Mouse (Mus musculus): ENCODE measurements around the gene Eprs. TPM values are rescaled to one million over a fixed set of nuclear protein-coding genes. Genes with fewer than 3 reads are reported as not detected.
"Not testable (repeated sequence)": the region's sequence is repeated elsewhere in the genome, so short reads cannot be mapped to it uniquely, and the experiment has no call there.

Eprs gene
- polyA plus RNA-seq (2012; rRNA removed) (12.2 and 22.9 TPM in 2 replicates), polyA plus RNA-seq (2014; fragmentation: Nextera tagmentation; extraction: Ambion mirVana) (79.1 and 83.7 TPM in 2 replicates)

GRCm38 (mm10) chr1:185362677-185363520, at the start of gene Eprs:
Gene Eprs (plus strand): TSS chr1:185363044.
- Histone ChIP-seq H3K27me3 (ENCODE audit: control insufficient read depth, insufficient read depth, low read length) (no peaks in the 10 kb centered on the region), H3K4me1 (replicated peaks; ENCODE audit: control insufficient read depth in 2 of 2, insufficient read depth in 2 of 2, low read length in 1 of 2) (peaks cover 10 to 21% of the 10 kb centered on the region in 2 experiments), H3K4me3 (ENCODE audit: insufficient read depth in 1 of 2, low read depth in 2 of 2, low read length in 2 of 2) (peak within 1 kb of the TSS; percentile 93 to 95), H3K4me2 (ENCODE audit: low read depth) (peak within 1 kb of the TSS; percentile 96), H3K36me3 (replicated peaks; ENCODE audit: control insufficient read depth, insufficient read depth, low read depth) (peaks cover 2% of the 10 kb centered on the region; the same call in 1 of the 2 replicates), H3K9me3 (ENCODE audit: control insufficient read depth, low read length) (no peaks in the 10 kb centered on the region), H3K27ac (peak within 1 kb of the TSS; percentile 91), H3K9ac (replicated peaks) (peak within 1 kb of the TSS; percentile 97)
- WGBS (ENCODE audit: insufficient replicate concordance): under 1% methylated on average over 92 of the region's 92 CpGs
- TF ChIP-seq EP300 (IDR thresholded peaks at IDR 0.05; ENCODE audit: low read depth) (no peak), CTCF (IDR thresholded peaks at IDR 0.05; ENCODE audit: low read depth) (0 out of 2 replicates have a peak, but pooled peaks have one; percentile 3)
- DNase-seq (ENCODE audit: low read depth in 3 of 3, low spot score in 3 of 3): peak; percentile 97
- peak; percentile 97 for ATAC-seq (ENCODE audit: insufficient read depth)

GRCm38 (mm10) chr1:185314546-185314945, 48.3 kb upstream of the Eprs start:
- H3K4me2 ChIP-seq (ENCODE audit: low read depth): no peak overlapping the region
- no peak overlapping the region for H3K4me3 ChIP-seq (ENCODE audit: insufficient read depth in 1 of 2, low read depth in 2 of 2, low read length in 2 of 2)
- H3K9me3 ChIP-seq (ENCODE audit: control insufficient read depth, low read length): no peaks in the 10 kb centered on the region
- DNase-seq (ENCODE audit: low read depth in 3 of 3, low spot score in 3 of 3): no peak
- no peak for TF ChIP-seq EP300 (IDR thresholded peaks at IDR 0.05; ENCODE audit: low read depth)
- no peak overlapping the region for H3K9ac ChIP-seq (replicated peaks)
- H3K27ac ChIP-seq: no peak overlapping the region
- no peaks in the 10 kb centered on the region for H3K27me3 ChIP-seq (ENCODE audit: control insufficient read depth, insufficient read depth, low read length)
- H3K4me1 ChIP-seq (replicated peaks; ENCODE audit: control insufficient read depth in 2 of 2, insufficient read depth in 2 of 2, low read length in 1 of 2): no peaks in the 10 kb centered on the region
- 84% methylated on average over 4 of the region's 4 CpGs for WGBS (ENCODE audit: insufficient replicate concordance)
- ATAC-seq (ENCODE audit: insufficient read depth): no peak
- peaks cover 22% of the 10 kb centered on the region for H3K36me3 ChIP-seq (replicated peaks; ENCODE audit: control insufficient read depth, insufficient read depth, low read depth)

- no peaks in the 10 kb centered on the region for H3K9me3 ChIP-seq (ENCODE audit: control insufficient read depth, low read length)
- H3K4me2 ChIP-seq (ENCODE audit: low read depth): no peak overlapping the region
- ATAC-seq (ENCODE audit: insufficient read depth) (no peak), DNase-seq (ENCODE audit: low read depth in 3 of 3, low spot score in 3 of 3) (no peak)
- H3K4me3 ChIP-seq (ENCODE audit: insufficient read depth in 1 of 2, low read depth in 2 of 2, low read length in 2 of 2): no peak overlapping the region
- H3K27ac ChIP-seq: no peak overlapping the region
- H3K9ac ChIP-seq (replicated peaks): no peak overlapping the region
- no peaks in the 10 kb centered on the region for H3K27me3 ChIP-seq (ENCODE audit: control insufficient read depth, insufficient read depth, low read length)
- peaks cover 31% of the 10 kb centered on the region for H3K36me3 ChIP-seq (replicated peaks; ENCODE audit: control insufficient read depth, insufficient read depth, low read depth)
- H3K4me1 ChIP-seq (replicated peaks; ENCODE audit: control insufficient read depth in 2 of 2, insufficient read depth in 2 of 2, low read length in 1 of 2): no peaks in the 10 kb centered on the region
- TF ChIP-seq CTCF (IDR thresholded peaks at IDR 0.05; ENCODE audit: low read depth) (no peak), EP300 (IDR thresholded peaks at IDR 0.05; ENCODE audit: low read depth) (no peak)
- 81% methylated on average over 16 of the region's 16 CpGs for WGBS (ENCODE audit: insufficient replicate concordance)
These were observed 46.8 kb upstream of the Eprs start for GRCm38 (mm10) chr1:185315846-185316568.

- Histone ChIP-seq H3K36me3 (replicated peaks; ENCODE audit: control insufficient read depth, insufficient read depth, low read depth) (peaks cover 23% of the 10 kb centered on the region), H3K4me2 (ENCODE audit: low read depth) (peak overlapping the region; percentile 85), H3K9ac (replicated peaks) (peak overlapping the region; percentile 72), H3K4me3 (ENCODE audit: insufficient read depth in 1 of 2, low read depth in 2 of 2, low read length in 2 of 2) (peak overlapping the region in 1 of 2 experiments; percentile 59; a peak in 2 of 4 replicates)
- H3K27me3 ChIP-seq (ENCODE audit: control insufficient read depth, insufficient read depth, low read length); ATAC-seq (ENCODE audit: insufficient read depth); H3K4me1 ChIP-seq (replicated peaks; ENCODE audit: control insufficient read depth in 2 of 2, insufficient read depth in 2 of 2, low read length in 1 of 2); H3K27ac ChIP-seq; H3K9me3 ChIP-seq (ENCODE audit: control insufficient read depth, low read length); DNase-seq (ENCODE audit: low read depth in 3 of 3, low spot score in 3 of 3): not testable (repeated sequence)
- WGBS (ENCODE audit: insufficient replicate concordance): 55% methylated on average over 3 of the region's 3 CpGs
These were observed 35.0 kb upstream of the Eprs start for GRCm38 (mm10) chr1:185327754-185328345.
